Mouse (Mus musculus) retina, adult 2 months (tissue): ENCODE measurements around the gene Slc17a9.

Source experiments
- DNase-seq: peaks from one replicate; pipeline ENCODE4 v3.0.0-alpha.2; 2012; ENCODE audit warnings: low read depth, low spot score

Gene Slc17a9

DNA sequence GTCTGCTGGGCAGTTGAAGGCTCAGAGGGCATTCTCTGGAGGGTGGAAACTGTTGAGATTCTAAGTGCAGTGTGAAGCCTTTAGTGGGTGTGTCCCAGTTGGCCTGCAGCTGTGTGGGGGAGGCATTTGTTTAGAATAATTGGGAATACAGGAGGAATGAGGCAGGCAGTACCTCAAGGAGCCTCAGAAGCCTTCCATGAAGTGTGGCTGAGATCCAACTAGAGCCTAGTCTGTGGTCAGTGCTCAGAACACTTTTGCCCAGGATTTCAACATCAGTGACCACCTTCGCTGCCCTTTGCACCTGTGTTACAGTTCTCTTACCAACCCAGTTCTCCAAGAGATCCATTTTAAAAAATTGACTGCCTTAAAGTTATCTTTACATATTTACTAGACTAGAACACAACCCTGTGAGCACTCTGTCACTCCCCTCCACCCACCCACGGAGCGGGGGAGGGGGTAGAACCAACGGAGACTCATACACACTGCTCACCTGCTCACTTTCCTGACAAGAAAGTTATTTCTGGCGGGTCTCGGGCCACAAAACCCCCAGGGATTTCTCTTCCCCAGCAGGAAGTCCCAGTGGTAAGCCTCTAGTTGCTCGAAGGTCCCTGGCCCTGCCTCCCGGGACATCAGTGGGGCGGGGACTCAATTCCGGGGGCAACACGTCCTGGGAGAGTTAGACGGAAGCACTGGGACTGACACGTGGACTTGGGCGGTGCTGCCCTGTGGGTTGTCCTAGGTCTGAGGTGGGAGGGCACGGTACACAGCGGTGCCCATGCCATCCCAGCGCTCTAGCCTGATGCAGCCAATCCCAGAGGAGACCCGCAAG lies at the start of gene Slc17a9:
Slc17a9 (plus strand) TSS at position 679 of the 829 bp plus-strand sequence.
- DNase-seq: no peak

DNA sequence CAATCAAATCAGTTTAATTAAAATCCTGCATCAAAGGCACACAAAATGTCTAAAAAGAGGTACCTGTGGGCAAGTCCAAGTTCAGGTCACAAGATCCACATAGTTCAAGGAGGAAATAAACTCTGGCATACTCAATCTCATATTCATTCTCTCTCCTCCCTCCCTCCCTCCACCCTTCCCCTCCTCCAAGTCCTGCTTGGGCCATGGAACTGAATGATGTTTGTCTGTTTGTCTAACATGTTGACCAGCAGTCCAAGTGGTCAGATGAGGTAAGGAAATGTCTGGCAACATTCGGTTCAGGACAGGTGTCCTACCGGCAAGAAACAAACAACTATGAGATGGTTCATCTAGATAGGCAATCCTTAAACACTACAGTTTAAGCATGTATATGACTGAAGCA lies 48.4 kb upstream of the Slc17a9 start:
- no peak for DNase-seq

DNA sequence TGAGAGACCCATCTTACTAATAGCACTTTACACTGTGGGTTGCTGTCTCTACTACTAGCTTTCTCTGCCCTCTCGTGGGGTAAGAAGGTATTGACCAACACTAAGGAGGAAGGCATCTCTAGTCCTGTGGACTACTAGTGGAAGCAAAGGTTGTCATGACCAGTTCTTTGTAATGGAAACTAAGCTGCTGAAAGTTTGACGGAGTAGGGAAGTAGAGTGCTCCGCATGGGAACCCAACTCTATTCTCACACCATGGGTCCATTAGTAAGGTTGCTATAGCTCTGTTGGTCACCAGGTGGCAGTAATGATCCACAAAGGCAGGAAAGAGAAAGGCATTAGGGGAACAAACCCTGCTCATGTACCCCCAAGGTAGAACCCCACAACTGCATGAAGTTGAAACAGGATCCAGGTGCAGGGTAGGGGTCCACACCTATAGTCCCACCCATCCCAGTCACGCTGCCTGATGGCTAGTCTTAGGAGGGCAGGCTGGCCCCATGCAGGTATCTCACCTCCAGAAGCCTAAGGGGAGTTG lies 46.4 kb upstream of the Slc17a9 start:
- peak; percentile 43 for DNase-seq

DNA sequence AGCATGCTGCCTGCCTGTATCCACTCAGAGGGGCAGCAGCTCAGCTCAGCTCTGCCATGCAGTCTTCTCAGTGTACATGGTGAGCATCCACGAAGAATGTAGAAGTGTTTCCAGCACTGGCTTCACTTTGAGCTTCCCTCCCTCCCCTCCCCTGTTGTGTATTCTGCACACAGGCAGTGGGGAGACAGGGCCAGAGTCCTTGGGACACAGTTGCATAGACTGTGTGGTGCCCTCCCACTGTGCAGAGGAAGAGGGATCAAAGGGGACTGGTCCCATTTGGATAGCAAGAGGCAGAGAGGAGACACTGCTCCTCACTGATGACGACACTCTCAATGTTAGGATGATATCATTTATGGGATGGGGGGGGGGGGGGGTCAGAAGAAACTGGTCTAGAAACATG lies 43.8 kb upstream of the Slc17a9 start:
- no peak for DNase-seq

DNA sequence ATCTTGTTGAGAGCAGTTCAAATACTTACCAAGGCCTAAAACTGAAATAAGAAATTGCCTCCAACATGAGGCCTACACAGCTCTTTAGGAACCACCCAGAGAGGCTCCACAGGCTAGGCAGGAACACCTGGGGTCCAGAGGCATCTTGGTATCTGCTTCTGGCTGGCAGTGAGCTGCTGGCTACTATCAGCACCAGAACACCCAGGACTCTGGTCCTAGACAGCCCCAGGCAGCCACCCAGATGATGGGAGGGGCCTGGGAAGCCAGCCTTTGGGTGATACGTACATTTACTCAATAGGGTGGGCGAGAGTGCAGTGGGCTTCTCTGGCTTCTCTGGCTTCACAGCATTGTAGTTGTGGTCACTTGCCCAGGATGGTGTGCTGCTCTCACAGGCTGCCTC lies 41.5 kb upstream of the Slc17a9 start:
- DNase-seq: no peak

DNA sequence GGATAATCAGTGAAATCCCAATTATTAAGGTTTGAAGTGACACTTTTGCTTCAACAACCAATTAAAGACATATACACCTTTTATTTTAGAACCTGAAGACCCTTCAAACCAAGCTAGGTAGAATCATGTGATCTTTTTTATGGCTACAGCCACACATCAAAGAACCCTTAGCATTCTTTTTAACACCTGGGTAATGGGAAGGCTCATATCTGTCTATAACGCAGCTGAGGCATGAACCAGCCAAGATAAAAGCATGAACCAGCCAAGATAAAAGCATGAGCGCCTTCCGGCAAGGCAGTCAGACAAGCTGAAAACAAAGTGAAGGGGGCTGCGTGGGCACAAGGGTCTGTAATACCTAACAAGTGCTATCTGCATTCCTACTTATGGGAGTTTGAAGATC lies 41.0 kb upstream of the Slc17a9 start:
- DNase-seq: no peak

DNA sequence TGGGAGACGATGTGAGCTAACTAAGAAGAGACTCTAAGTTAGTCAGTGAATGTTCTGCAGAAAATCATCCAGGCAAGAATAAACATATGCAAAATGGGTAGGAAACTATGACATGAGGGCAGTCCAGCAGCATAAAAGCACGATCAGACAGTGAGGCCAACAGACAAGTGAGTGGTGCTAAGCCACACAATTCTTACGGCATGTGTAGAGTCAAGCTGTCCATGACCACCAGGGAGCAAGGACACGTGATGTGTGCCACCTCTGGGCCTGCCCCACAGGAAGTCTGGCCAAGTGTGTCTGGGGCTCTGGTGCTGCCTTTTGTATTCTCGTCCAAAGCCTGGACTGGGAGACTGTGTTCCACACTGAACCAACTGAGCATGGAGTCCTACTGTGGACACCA lies 35.2 kb upstream of the Slc17a9 start:
- DNase-seq: no peak

DNA sequence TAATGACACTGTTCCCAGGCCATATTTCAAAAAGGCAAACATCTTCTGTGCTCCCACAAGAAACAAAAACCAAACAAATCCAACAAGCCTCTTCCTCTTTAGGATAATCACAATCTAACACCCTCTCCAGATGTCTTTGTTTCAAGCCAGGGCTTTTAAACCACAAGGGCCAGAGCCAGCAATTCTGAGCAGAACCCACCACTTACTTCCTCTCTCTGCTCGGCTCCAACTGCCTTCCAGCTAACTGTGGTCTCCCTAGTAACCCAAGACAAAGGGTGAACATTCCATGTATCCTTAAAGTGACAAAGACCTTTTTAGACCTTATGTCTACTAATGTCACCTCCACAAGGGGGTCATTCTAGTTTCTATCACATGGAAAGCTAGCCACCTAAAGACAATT lies 32.4 kb upstream of the Slc17a9 start:
- DNase-seq: no peak

DNA sequence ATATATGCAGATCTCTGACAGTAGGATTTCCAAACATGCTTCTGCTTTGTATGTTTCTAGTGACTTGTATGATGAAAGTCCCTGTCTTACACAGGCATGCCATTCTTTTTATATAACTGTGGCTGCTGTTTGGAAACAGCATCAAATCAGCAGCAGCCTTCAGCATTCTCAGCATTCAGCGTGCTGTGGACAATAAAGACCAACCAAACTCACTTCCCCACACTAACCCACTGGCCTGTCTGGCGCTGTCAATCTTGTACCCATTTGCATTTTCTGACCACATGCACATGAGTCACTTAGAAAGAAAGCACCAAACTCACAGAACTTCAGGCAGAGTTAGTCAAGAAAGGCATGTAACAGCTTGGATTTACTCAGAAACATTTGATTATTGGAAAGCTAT lies 29.9 kb upstream of the Slc17a9 start:
- DNase-seq: no peak

DNA sequence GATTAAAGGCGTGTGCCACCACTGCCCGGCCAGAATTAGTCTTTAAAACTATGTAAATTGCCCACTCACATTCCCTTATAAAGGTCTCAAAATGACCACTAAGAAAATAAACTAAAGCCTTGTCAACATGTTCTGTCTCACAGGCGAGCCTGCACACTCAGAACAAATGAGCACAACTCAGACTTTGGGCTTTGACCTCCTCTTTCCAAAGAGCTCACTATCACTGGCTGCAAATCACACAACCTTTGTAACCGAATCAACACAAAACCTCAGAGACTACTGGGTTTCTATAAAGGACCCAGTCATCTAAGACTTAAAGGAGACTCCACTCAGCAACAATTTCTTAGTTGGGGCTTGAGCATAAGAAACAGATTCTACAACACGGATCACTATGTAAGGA lies 24.6 kb upstream of the Slc17a9 start:
- DNase-seq: no peak

DNA sequence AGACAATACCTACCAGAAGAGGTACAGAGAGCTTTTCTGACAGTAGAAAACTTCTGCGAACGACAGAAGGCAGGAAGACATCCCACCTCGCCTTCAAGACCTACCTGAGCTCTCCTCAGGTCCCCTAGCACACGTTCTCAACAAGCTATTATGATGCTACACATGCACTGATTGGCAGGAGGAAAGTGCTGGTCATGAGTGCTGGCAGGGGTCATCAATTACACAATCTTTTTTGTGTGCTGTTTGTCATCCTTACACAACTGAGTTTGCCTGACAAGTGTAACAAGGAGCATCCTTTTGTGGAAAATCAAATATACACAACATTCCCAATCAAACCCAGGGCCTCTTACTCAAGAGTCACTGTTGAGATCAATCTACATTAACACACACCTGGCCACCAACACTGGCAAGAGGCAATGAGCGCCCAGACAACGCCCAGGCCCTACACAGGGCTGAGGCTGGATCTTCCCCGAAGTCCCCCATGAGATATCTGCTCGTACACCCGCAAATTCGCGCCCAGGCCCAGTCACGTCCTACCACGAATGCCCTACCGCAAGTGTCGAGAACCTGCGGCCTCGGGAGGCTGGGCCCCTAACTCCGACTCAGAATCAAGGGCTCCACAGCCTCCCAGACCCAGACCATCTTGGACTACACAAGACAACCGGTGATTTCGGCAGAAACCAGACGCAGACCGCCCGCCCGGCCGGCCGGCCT lies 23.9 kb upstream of the Slc17a9 start:
- no peak for DNase-seq

DNA sequence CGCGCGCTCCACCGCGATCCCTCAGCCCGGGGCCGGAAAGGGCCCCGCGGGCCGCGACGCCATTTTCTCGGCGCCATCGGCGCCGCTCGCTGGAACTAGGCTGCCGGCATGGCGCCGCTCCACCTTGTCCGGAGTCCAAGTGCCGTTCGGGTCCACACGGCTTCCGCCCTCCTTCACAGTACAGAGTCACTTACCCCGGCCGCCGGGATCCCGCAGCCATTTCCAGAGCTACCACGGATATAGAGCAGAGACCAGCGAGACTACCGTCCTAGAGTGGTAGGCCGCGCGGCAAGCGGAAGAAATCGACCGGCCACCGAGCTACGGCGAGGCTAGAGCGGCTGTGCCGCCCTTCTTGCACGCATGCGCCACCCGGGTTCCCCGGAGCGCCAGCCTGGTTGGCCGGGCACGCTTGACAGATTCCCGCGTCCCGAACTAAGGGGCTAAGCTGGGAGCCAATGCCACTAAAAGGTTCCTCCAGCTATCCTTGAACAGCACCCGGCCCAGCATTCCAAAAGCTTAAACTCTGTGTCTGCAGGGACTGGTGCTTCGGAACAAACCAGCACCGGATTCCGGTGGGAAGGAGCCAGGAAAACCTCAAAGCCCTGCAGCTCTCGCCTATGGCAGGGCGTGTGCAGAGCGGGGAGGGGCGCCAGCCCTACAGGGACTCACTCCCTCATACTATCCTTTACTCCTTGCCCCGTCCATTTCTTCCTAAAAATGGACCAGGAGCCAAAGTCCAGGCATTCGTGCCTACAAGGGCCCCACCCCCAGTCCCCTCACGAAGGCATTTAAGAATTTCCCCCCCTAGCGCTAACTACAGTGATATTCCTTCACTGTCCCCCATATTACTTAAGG lies 23.1 kb upstream of the Slc17a9 start:
- DNase-seq: peak; percentile 78

DNA sequence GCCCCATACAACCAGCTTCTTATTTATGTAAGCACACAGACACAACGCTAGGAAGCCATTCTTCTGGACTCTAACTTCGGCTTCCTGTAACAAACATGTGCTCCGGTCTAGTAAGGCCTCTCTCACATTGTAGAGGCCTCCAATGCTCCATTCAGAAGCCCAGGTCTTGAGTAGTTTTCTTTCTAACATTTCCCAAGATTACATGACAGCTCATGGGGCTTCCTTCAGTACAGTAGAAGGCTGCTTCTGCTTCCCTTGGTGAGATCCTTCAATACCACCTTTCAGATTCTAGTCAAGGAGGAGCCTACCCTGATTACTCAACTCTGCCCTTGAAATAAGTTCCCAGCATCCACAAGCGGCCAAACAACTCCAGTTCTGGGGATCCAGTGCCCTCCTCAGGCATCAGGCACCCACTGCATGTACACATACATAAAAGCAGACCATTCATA lies 22.3 kb upstream of the Slc17a9 start:
- no peak for DNase-seq

DNA sequence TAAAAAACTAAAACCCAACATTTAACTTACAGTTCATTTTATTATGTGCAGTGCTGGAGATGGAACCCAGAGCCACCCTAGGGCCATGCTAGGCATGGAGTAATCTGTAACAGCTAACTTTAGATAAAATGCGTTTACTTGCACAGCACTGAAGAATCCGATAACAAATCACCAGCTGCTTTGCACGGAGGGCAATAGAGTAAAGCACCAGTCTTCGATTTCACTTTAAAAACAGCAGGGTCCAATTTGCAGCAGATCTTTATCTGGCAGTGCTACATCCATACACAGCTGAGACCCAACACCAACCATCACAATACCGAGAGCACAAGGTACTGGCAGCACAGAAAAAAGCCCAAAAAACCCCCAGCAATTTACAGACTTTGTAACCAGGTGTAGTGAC lies 21.9 kb upstream of the Slc17a9 start:
- no peak for DNase-seq

DNA sequence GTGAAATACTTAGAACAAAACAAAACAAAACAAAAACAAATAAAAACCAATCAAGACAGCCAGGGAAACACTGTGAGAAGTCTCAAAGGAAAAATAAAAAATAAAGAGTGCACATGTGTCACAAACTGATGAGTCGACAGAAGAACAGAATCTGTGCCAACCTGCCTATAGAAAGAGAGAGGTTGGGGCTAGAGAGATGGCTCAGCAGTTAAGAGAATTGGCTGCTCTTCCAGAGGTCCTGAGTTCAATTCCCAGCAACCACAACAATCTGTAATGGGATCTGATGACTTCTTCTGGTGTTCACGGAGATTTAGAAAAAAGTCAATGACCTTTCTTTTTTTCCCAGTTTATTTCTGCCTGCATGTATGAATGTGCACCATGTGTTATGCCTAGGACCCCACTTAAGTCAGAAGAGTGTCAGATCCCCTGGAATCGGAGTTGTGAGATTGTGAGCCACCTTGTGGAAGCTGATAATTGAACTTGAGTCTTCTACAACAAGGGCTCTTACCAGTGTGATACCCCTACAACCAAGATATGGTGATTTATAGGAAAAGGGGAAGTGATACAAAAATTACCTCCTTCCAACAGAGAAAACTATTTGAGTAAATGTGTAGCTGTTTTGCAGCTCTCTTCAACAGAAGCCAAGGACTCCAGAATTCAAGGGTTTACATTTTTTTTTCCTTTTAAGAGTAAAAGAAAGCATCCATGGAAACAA lies 21.3 kb upstream of the Slc17a9 start:
- no peak for DNase-seq

DNA sequence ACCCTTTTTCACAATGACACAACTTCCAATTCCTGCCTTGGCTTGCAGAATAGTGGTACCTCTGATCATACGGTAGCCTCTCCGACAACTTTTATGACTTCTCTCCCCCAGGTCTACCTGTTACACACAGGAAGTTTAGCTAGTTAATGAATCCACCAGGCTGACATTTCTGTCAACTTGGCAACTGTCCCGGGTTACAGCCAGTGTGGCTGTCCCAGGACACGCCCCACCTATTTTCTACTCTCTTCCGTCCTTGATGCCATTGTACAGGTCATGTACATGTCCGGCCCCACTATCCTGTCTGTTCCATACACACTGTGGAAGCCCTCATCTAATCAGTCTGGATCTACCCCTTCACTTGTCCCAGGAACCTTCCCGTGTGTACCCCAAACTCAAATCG lies 20.5 kb upstream of the Slc17a9 start:
- DNase-seq: no peak

DNA sequence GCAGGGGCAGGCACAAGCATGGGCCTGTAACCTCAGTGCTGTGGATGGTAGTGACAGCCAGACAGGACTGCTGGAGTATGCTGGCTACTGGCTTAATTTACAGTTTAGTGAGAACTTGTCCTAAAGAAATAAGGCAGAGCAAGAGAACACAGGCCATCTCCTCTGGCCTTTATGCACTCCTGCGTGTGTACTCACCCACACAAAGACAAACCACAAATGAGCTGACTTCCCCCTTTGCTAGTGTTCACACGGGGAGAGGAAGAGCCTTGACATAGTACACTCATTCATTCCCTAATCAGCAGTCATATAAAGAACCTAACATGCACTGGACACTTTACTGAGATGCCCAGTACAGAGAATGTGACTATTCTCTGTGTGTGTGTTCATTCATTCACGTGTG lies 20.0 kb upstream of the Slc17a9 start:
- DNase-seq: no peak

DNA sequence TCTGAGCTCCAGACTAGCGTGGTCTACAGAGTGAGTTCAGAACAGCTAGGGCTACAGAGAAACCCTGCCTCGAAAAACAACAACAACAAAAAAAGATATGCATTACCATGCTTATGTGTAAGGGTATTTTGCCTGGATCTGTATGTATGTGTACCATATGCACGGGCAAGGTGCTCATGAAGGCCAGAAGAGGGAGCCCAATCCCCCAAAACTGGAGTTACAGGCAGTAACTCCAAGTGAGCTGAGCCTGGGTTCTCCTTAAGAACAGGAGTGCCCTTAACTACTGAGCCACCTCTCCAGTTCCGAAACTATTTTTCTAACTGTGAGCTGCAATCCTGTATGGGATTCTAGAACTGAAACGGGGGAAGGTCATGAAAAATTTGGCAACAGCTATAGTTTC lies 19.1 kb upstream of the Slc17a9 start:
- no peak for DNase-seq

DNA sequence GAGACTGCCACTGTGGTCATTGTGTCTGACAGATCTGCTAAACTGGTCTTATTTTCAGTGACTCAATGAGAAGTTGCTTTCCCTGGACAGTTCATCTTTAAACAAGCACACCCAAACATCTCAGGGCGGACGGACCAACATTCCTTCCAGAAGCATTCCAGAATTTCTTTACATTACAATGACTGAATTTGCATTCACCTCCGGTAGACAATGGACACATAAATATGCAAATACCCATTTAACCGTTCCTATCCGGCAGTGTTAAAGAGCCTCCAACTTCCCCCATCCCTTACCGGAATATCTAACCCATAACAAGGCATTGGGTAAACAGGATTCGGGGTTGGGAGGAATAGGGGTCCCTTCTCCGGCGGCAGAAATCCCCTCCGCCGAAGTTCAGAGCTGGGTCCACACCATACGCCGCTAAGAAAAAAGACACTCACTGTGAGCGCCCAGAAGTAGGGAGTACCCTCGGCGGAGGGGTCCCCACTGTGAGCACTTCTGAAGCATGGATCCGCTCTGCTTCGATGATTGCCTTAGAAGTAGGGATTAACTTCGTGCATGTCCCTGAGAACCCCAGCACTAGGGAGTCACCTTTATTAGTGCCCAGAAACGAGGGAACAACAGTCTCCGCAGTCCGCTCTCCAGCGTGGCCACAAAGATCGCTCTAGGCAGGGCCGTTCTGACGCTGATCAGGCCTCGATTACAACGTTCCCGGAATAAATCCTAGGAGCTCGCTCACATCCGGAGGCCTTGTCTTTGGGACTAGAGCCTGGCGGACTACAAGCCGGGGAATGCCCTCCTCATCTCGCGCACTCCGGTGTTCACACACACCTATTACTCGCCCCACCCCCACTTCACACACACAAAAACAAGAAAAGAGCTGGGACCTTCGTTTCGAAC lies 15.8 kb upstream of the Slc17a9 start:
- no peak for DNase-seq

DNA sequence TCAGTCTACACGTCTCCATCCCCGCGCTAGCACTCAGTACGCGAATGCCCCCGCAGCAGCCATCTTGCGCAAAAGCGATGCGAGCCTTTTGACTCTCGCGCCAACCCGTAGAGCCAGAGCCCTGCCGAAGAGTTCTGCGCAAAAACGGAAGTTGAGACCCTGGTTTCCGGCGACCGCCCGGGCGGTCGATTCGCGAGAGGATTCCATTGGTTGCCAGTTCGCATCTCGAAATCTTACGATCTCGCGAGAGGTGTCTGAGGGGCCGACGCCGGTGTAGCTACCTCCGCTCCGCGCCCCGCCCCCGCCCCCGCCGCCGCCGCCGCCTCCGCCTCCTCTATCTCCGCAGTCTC lies 15.2 kb upstream of the Slc17a9 start, which contains the start of the genes Dido1 and Gid8:
Dido1 (minus strand) TSS at position 77 of the 350 bp plus-strand sequence.
Gid8 (plus strand) TSS at position 195 of the 350 bp plus-strand sequence.
- DNase-seq: peak; percentile 96
